Mouse (Mus musculus): ENCODE results near the gene Epo.

DNA sequence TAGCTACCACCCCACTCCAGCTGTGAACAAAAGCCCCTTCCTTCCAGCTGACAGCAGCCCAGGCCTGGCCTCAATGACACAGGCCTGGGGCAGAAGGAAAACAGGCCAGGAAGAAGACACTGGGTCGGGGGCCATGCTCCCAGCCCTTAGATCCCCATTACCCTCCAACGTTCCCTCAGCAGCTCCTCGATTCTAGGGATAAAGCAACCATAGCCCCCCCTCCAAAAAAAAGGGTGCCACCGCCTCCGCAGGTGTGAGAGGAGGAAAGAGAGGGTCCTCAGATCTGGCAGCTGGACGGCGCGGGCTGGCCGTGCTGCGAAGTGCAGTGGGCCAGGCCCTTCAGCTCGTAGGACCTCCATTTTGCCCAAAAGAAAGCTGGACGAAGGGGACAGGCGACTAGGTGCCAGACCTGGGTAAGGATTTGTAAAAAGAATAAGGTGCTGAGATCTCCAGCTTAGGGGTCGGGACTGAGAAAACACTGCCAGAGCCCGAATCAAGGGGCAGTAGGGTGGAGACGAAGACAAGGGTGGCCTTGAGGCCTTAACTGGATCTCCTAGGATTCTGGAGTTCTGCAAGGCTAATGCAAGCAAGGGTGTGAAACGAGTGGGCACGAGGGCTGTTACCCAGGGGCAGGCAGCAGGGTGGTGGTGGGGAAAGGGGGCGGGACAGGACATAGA, 773 bp downstream of the Epo start:
- no peak for TF ChIP-seq HCFC1 (IDR thresholded peaks at IDR 0.05; ENCODE audit: borderline replicate concordance, insufficient read depth, low read length)
- no peak for TF ChIP-seq ZNF384 (IDR thresholded peaks at IDR 0.05; ENCODE audit: low read depth, low read length)
- TF ChIP-seq ZC3H11A (IDR thresholded peaks at IDR 0.05; ENCODE audit: borderline replicate concordance, low read depth, low read length): no peak
- no peak for TF ChIP-seq CHD2 (IDR thresholded peaks at IDR 0.05; ENCODE audit: low read depth, low read length)
- TF ChIP-seq MAFK (IDR thresholded peaks at IDR 0.05; ENCODE audit: insufficient read depth, low read depth, low read length): no peak

Data from ES-E14 (cell line).